Mouse (Mus musculus) layer of hippocampus, adult 2 months (tissue): ENCODE data around the gene Zscan2. TPM values are rescaled to one million over a fixed set of nuclear protein-coding genes. Genes with fewer than 3 reads are reported as not detected.
"Not testable (repeated sequence)": the region's sequence is repeated elsewhere in the genome, so short reads cannot be mapped to it uniquely, and the experiment has no call there.

Experiments
- DNase-seq, 2 experiments: peaks; one replicate each; pipeline ENCODE4 v3.0.0; 2022; ENCODE audit warnings: low spot score in 2 of 2
- H3K27ac ChIP-seq: fragments of 200-600 bp; 2 replicates; pipeline ENCODE4 v1.8.1; 2022
- H3K4me3 ChIP-seq: fragments of 200-600 bp; 2 replicates; pipeline ENCODE4 v1.8.1; 2022; ENCODE audit warnings: mild to moderate bottlenecking
- CTCF ChIP-seq: fragments of 200-600 bp; conservative IDR thresholded peaks from 2 replicates; pipeline ENCODE4 v1.8.1; 2022; ENCODE audit warnings: antibody characterized with exemption, mild to moderate bottlenecking, moderate library complexity
- long read RNA-seq, 2 experiments: library from polyadenylated mRNA; stranded (forward); transcript quantifications; one replicate each; pipeline ENCODE4 v2.0.0; 2021; ENCODE audit warnings: borderline mapping rate in 2 of 2
- total RNA-seq, 2 experiments: library from RNA; stranded (reverse); gene quantifications; 2 replicates each; pipeline ENCODE4 v1.2.3; 2021

Zscan2 gene
- 10 to 100 TPM; 15.1 to 17.4 TPM for total RNA-seq
- long read RNA-seq, experiment 1, partial matches to known transcripts = 0 of 3 reads
- long read RNA-seq, experiment 1, other reads (novel, unspliced or antisense) = 2 of 3 reads
- long read RNA-seq, experiment 2, partial matches to known transcripts = 0 of 4 reads
- long read RNA-seq, experiment 2, other reads (novel, unspliced or antisense) = 1 of 4 reads

GRCm38 (mm10) chr7:80860729-80861274 is at the start of gene Zscan2:
Zscan2 (plus strand) TSS chr7:80860920.
- Histone ChIP-seq H3K4me3 (peak within 1 kb of the TSS; percentile 64), H3K27ac (peak within 1 kb of the TSS; percentile 87)
- peak; percentile 79 to 93 for DNase-seq
- no peak for TF ChIP-seq CTCF

GRCm38 (mm10) chr7:80813397-80813796 is 47.3 kb upstream of the Zscan2 start:
- DNase-seq = no peak
- no peak for TF ChIP-seq CTCF
- no peak overlapping the region for H3K4me3 ChIP-seq
- no peak overlapping the region for H3K27ac ChIP-seq

GRCm38 (mm10) chr7:80816641-80817040 is 44.1 kb upstream of the Zscan2 start:
- no peak for DNase-seq
- H3K4me3 ChIP-seq = no peak overlapping the region
- TF ChIP-seq CTCF = no peak
- H3K27ac ChIP-seq = no peak overlapping the region

GRCm38 (mm10) chr7:80820838-80821237 is 39.9 kb upstream of the Zscan2 start:
- no peak for DNase-seq
- H3K27ac ChIP-seq = no peak overlapping the region

GRCm38 (mm10) chr7:80823267-80823666 is 37.5 kb upstream of the Zscan2 start:
- no peak for TF ChIP-seq CTCF
- Histone ChIP-seq H3K27ac (no peak overlapping the region), H3K4me3 (no peak overlapping the region)
- DNase-seq = no peak

More at GRCm38 (mm10) chr7:80820838-80821237, 39.9 kb upstream of the Zscan2 start:
- H3K4me3 ChIP-seq = no peak overlapping the region
- TF ChIP-seq CTCF = no peak

- Histone ChIP-seq H3K27ac (no peak overlapping the region), H3K4me3 (no peak overlapping the region)
- TF ChIP-seq CTCF = no peak
- no peak for DNase-seq
These were observed 36.6 kb upstream of the Zscan2 start for GRCm38 (mm10) chr7:80823875-80824682.

- Histone ChIP-seq H3K4me3 (no peak within 1 kb of the TSS), H3K27ac (no peak within 1 kb of the TSS)
- TF ChIP-seq CTCF = no peak
- DNase-seq = no peak
These were observed 34.8 kb upstream of the Zscan2 start, which contains the start of gene Iqgap1 for GRCm38 (mm10) chr7:80825843-80826403. Iqgap1 (minus strand) TSS chr7:80825974.

GRCm38 (mm10) chr7:80828146-80828860 is 32.4 kb upstream of the Zscan2 start:
- peak; percentile 37 to 43 for DNase-seq

GRCm38 (mm10) chr7:80830193-80830803 is 30.4 kb upstream of the Zscan2 start:
- Histone ChIP-seq H3K4me3 (no peak overlapping the region), H3K27ac (no peak overlapping the region)
- DNase-seq = no peak
- no peak for TF ChIP-seq CTCF

More at GRCm38 (mm10) chr7:80828146-80828860, 32.4 kb upstream of the Zscan2 start:
- TF ChIP-seq CTCF = no peak
- Histone ChIP-seq H3K27ac (no peak overlapping the region), H3K4me3 (no peak overlapping the region)

GRCm38 (mm10) chr7:80832191-80832590 is 28.5 kb upstream of the Zscan2 start:
- Histone ChIP-seq H3K27ac (no peak overlapping the region), H3K4me3 (no peak overlapping the region)
- TF ChIP-seq CTCF = no peak
- no peak for DNase-seq

GRCm38 (mm10) chr7:80832996-80833650 is 27.6 kb upstream of the Zscan2 start:
- H3K27ac ChIP-seq, H3K4me3 ChIP-seq, DNase-seq: not testable (repeated sequence)
